Mouse (Mus musculus): ENCODE results near the gene Sestd1. TPM values are rescaled to one million over a fixed set of nuclear protein-coding genes. Genes with fewer than 3 reads are reported as not detected.
A peak's percentile ranks its signal among the peaks of the same experiment; 100 is the strongest.

Sestd1 gene
- total and polyA plus RNA-seq, 2 experiments from 2014 or later = 21.0 to 41.3 TPM

GRCm38 (mm10) chr2:77182271-77182995, 98.0 kb downstream of the Sestd1 start:
- Histone ChIP-seq H3K4me1 (ENCODE audit: insufficient read depth, low read length) (no peaks in the 10 kb centered on the region), H3K4me3 (ENCODE audit: low read length) (no peak overlapping the region), H3K4me2 (ENCODE audit: low read depth, low read length) (no peak overlapping the region), H3K27ac (no peak overlapping the region), H3K36me3 (ENCODE audit: insufficient read depth, low read length) (peaks cover 6% of the 10 kb centered on the region), H3K9ac (replicated peaks; ENCODE audit: low read length) (no peak overlapping the region), H3K27me3 (ENCODE audit: insufficient read depth, low read length) (no peaks in the 10 kb centered on the region), H3K9me3 (ENCODE audit: low read length) (no peaks in the 10 kb centered on the region)
- ATAC-seq (no peak), DNase-seq (ENCODE audit: low spot score) (no peak)
- WGBS = 81% methylated on average over 4 of the region's 4 CpGs
- no peak for TF ChIP-seq CTCF (IDR thresholded peaks at IDR 0.05; ENCODE audit: low read depth)

- H3K9ac ChIP-seq (replicated peaks; ENCODE audit: low read length) = no peak overlapping the region
- peaks cover 13% of the 10 kb centered on the region for H3K4me1 ChIP-seq (ENCODE audit: insufficient read depth, low read length)
- 77% methylated on average over 2 of the region's 2 CpGs for WGBS
- no peak overlapping the region; the same call in 1 of the 2 replicates for H3K27ac ChIP-seq
- DNase-seq (ENCODE audit: low spot score) (no peak), ATAC-seq (no peak)
- H3K36me3 ChIP-seq (ENCODE audit: insufficient read depth, low read length) = no peaks in the 10 kb centered on the region
- H3K27me3 ChIP-seq (ENCODE audit: insufficient read depth, low read length) = no peaks in the 10 kb centered on the region
- H3K4me2 ChIP-seq (ENCODE audit: low read depth, low read length) = no peak overlapping the region
- TF ChIP-seq CTCF (IDR thresholded peaks at IDR 0.05; ENCODE audit: low read depth) = no peak
- no peaks in the 10 kb centered on the region for H3K9me3 ChIP-seq (ENCODE audit: low read length)
- no peak overlapping the region for H3K4me3 ChIP-seq (ENCODE audit: low read length)
These were observed 102.9 kb downstream of the Sestd1 start for GRCm38 (mm10) chr2:77177472-77177871.

GRCm38 (mm10) chr2:77176413-77176812, 104.0 kb downstream of the Sestd1 start:
- no peak overlapping the region for H3K4me3 ChIP-seq (ENCODE audit: low read length)
- peaks cover 13% of the 10 kb centered on the region for H3K4me1 ChIP-seq (ENCODE audit: insufficient read depth, low read length)
- no peak overlapping the region; the same call in 1 of the 2 replicates for H3K27ac ChIP-seq
- H3K27me3 ChIP-seq (ENCODE audit: insufficient read depth, low read length) = no peaks in the 10 kb centered on the region
- TF ChIP-seq CTCF (IDR thresholded peaks at IDR 0.05; ENCODE audit: low read depth) = no peak
- H3K9me3 ChIP-seq (ENCODE audit: low read length) = no peaks in the 10 kb centered on the region
- ATAC-seq = no peak
- H3K4me2 ChIP-seq (ENCODE audit: low read depth, low read length) = no peak overlapping the region
- WGBS = 65% methylated on average over 10 of the region's 10 CpGs
- no peak overlapping the region for H3K9ac ChIP-seq (replicated peaks; ENCODE audit: low read length)
- no peaks in the 10 kb centered on the region for H3K36me3 ChIP-seq (ENCODE audit: insufficient read depth, low read length)
- DNase-seq (ENCODE audit: low spot score) = no peak

GRCm38 (mm10) chr2:77175411-77175810, 105.0 kb downstream of the Sestd1 start:
- DNase-seq (ENCODE audit: low spot score) (no peak), ATAC-seq (no peak)
- no peaks in the 10 kb centered on the region for H3K9me3 ChIP-seq (ENCODE audit: low read length)
- H3K27me3 ChIP-seq (ENCODE audit: insufficient read depth, low read length) = no peaks in the 10 kb centered on the region
- no peak overlapping the region for H3K9ac ChIP-seq (replicated peaks; ENCODE audit: low read length)
- H3K4me3 ChIP-seq (ENCODE audit: low read length) = no peak overlapping the region
- H3K27ac ChIP-seq = no peak overlapping the region; the same call in 1 of the 2 replicates
- no peaks in the 10 kb centered on the region for H3K36me3 ChIP-seq (ENCODE audit: insufficient read depth, low read length)
- WGBS = 57% methylated on average over 7 of the region's 7 CpGs
- H3K4me2 ChIP-seq (ENCODE audit: low read depth, low read length) = no peak overlapping the region
- peaks cover 13% of the 10 kb centered on the region for H3K4me1 ChIP-seq (ENCODE audit: insufficient read depth, low read length)
- no peak for TF ChIP-seq CTCF (IDR thresholded peaks at IDR 0.05; ENCODE audit: low read depth)

GRCm38 (mm10) chr2:77174313-77174712, 106.1 kb downstream of the Sestd1 start:
- Histone ChIP-seq H3K4me1 (ENCODE audit: insufficient read depth, low read length) (peaks cover 13% of the 10 kb centered on the region), H3K27me3 (ENCODE audit: insufficient read depth, low read length) (no peaks in the 10 kb centered on the region), H3K36me3 (ENCODE audit: insufficient read depth, low read length) (no peaks in the 10 kb centered on the region), H3K9ac (replicated peaks; ENCODE audit: low read length) (no peak overlapping the region), H3K4me3 (ENCODE audit: low read length) (no peak overlapping the region), H3K27ac (no peak overlapping the region), H3K9me3 (ENCODE audit: low read length) (no peaks in the 10 kb centered on the region), H3K4me2 (ENCODE audit: low read depth, low read length) (no peak overlapping the region)
- ATAC-seq (no peak), DNase-seq (ENCODE audit: low spot score) (peak; percentile 48)
- 37% methylated on average over 2 of the region's 2 CpGs for WGBS
- no peak for TF ChIP-seq CTCF (IDR thresholded peaks at IDR 0.05; ENCODE audit: low read depth)

- no peaks in the 10 kb centered on the region for H3K36me3 ChIP-seq (ENCODE audit: insufficient read depth, low read length)
- WGBS = 87% methylated on average over 6 of the region's 6 CpGs
- H3K9me3 ChIP-seq (ENCODE audit: low read length) = no peaks in the 10 kb centered on the region
- no peaks in the 10 kb centered on the region for H3K27me3 ChIP-seq (ENCODE audit: insufficient read depth, low read length)
- H3K27ac ChIP-seq = 0 out of 2 replicates have a peak overlapping the region, but pooled peaks have one; percentile 20
- H3K4me1 ChIP-seq (ENCODE audit: insufficient read depth, low read length) = peaks cover 13% of the 10 kb centered on the region
- no peak for TF ChIP-seq CTCF (IDR thresholded peaks at IDR 0.05; ENCODE audit: low read depth)
- DNase-seq (ENCODE audit: low spot score) (no peak), ATAC-seq (no peak)
- no peak overlapping the region for H3K9ac ChIP-seq (replicated peaks; ENCODE audit: low read length)
- no peak overlapping the region for H3K4me3 ChIP-seq (ENCODE audit: low read length)
- H3K4me2 ChIP-seq (ENCODE audit: low read depth, low read length) = no peak overlapping the region
These were observed 106.6 kb downstream of the Sestd1 start for GRCm38 (mm10) chr2:77173821-77174220.

GRCm38 (mm10) chr2:77173366-77173765, 107.0 kb downstream of the Sestd1 start:
- WGBS = 50% methylated on average over 6 of the region's 6 CpGs
- Histone ChIP-seq H3K9me3 (ENCODE audit: low read length) (no peaks in the 10 kb centered on the region), H3K4me2 (ENCODE audit: low read depth, low read length) (no peak overlapping the region), H3K9ac (replicated peaks; ENCODE audit: low read length) (no peak overlapping the region), H3K27me3 (ENCODE audit: insufficient read depth, low read length) (no peaks in the 10 kb centered on the region), H3K27ac (0 out of 2 replicates have a peak overlapping the region, but pooled peaks have one; percentile 20), H3K36me3 (ENCODE audit: insufficient read depth, low read length) (no peaks in the 10 kb centered on the region), H3K4me3 (ENCODE audit: low read length) (no peak overlapping the region), H3K4me1 (ENCODE audit: insufficient read depth, low read length) (peaks cover 13% of the 10 kb centered on the region)
- DNase-seq (ENCODE audit: low spot score) = peak; percentile 43
- TF ChIP-seq CTCF (IDR thresholded peaks at IDR 0.05; ENCODE audit: low read depth) = no peak
- ATAC-seq = no peak

All from hindbrain, postnatal 0 days (tissue).